Mouse (Mus musculus): ENCODE results near the gene Fstl4.
A peak's percentile ranks its signal among the peaks of the same experiment; 100 is the strongest.

The Fstl4 gene

DNA sequence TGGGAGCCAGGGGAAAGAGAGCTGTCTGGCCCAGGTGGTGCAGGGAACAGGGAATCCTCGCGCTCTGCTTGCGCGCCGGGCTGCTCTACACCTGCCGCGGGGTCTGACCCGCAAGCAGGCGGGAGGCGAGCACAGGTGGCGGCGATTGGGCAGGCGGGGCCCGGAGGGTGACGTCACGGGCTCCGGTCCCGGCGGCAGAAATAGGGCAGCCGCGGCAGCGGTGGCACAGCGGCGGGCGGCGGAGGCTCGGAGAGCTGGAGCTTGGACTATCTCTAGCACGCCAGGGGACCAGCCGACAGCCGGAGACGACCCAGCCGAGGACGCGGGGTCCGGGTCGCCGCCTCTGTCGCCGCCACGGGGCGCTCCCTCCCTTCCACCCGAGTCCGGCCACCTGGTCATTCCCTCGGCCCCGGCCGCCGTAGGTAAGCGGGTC lies at the start of gene Fstl4:
Fstl4 (plus strand) TSS at position 174 of the 433 bp plus-strand sequence.
- DNase-seq = peak; percentile 35 to 54

DNA sequence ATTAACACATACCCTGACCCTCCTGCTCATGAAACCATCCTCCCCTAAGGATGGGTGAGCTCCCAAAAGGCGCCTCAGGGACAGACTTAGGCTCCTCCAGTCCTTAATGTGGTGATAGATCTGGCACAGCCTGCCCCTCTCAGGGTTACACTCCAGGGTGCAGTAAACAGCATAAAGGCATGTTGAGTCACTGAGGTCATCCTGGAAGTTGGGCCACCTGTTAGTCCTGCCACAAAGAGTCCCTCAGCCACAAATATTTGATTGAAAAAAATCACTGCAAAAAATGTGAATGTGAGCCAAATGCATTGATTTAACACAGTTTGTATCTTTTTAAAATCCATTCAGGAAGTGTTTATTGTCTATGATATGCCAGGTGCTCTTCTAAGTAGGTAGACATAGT lies 45.9 kb upstream of the Fstl4 start:
- no peak for DNase-seq

DNA sequence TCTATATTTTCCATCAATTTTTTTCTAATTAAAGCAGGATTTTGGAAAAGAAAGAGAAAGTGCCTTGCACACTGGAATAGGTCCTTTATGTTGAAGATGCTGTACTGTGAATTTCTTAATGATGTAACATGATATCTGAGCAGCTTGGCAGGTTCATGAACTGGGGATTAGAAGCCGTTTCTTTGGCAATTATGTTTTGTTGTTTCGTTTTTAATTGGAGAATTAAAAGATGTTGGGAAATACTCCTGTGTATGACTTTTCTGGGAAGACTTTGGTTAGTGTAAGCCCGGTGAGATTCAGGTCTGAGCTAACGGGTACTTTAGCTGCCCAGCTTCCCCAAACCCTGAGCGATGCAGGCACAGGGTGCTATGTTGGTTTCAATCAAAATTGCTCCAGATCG lies 43.3 kb upstream of the Fstl4 start:
- no peak for DNase-seq

DNA sequence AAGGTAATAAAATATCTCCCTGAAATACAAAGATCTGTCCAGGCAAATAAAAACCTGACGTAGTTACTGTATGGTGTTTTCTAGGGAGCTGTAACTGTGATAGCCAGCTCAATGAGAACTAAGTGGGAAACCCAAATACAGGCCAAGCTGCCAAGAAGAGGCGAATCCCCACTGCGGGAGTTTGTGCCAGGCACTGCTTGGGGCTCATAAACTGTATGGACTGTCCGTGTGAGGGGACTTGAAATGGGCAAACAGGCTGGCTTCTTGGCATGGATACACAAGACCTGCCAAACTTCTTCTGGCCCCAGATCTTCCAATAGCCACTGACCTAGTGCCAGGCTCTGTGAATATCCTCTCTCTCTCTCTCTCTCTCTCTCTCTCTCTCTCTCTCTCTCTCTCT lies 41.7 kb upstream of the Fstl4 start:
- no peak for DNase-seq

DNA sequence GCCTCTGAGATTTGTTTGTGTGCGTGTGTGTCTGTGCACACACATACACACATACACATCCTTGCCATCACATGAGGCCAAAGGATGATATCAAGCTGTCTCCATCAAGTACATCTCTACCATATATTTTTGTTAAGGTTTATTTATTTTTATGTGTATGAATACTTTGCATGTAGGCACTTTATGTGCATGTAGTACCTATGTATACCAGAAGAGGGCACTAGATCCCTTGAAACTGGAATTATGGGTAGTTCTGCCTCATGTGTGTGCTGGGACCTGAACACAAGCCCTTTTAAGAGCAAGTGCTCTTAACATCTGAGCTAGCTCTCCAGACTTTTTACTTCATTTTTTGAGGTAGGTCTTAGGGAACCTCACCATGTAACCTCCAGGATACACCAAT lies 38.4 kb upstream of the Fstl4 start:
- DNase-seq = no peak

DNA sequence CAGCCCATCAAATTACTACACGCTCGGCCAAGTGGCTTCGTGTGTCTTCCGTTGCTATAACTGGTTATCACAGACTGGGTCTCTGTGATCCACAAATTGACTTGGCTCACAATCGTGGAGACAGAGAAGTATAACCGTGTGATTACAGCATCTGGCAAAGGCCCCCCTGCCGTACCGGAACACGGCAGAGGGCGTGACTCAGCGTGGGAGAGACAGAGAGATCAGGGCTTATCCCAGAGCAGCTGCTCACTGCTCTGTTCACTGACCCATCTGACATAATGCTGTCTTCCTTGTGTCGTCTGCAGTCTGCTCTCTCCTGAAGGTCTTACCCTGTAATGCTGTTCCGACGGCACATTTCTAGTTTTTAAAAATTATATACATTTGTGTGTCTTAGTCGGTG lies 36.0 kb upstream of the Fstl4 start:
- no peak for DNase-seq

GRCm38 (mm10) chr11:52729890-52730289 lies 34.5 kb upstream of the Fstl4 start:
- DNase-seq = no peak

DNA sequence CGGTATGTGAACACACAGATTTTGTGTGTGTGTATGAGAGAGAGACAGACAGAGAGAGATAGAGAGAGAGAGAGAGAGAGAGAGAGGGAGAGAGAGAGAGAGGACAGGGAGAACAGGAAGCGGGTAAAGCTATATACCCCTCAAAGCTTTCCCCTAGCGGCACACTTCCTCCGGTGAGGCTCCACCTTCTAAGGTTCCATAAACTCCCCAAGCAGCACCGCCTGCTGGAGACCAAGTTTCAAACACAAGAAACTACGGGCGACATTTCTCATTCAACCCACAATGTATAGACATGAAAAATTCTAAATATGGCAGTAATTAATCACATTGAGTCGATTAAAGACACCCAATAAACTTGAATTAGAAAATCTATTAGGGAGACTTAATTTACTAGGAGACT lies 32.5 kb upstream of the Fstl4 start:
- DNase-seq = no peak

GRCm38 (mm10) chr11:52734493-52735195 lies 29.8 kb upstream of the Fstl4 start:
- no peak for DNase-seq

DNA sequence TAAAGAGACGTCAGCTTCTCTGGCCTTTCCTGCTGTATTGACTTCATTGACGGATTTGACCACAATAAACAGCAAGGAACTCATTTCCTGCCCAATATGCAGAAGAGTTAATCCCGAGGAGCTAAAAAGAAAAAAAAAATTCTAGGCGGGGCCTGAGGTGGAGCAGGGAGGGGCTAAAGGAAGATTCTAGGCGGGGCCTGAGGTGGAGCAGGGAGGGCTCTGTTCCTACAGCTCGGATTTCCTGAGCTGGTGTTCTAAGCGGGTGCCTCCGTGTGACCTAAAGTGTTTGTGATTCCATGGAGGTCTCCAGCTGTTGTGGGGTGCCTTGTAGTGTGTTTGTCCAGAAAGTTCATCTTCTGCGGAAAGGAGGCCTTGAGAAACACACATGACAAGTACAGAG lies 25.2 kb upstream of the Fstl4 start:
- peak in 1 of 2 experiments; percentile 5 for DNase-seq

DNA sequence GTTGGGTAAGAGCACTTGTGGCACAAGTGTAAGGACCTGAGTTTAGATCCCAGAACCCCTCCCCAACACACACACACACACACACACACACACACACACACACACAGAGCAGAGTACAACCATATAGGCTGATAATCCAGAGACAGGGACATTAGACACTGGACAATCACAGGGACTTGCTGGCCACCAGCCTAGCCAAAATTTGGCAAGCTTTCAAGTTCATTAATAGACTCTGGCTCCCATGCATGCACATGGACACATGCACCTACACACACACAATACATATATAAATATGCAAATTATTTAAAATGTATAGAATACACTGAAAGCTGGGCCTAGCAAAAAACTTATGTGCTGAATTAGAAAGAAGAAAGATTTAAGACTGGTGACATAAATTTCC lies 24.0 kb upstream of the Fstl4 start:
- DNase-seq = no peak

GRCm38 (mm10) chr11:52743956-52744355 lies 20.5 kb upstream of the Fstl4 start:
- no peak for DNase-seq

- DNase-seq = no peak
Observed at GRCm38 (mm10) chr11:52744593-52745450, 19.6 kb upstream of the Fstl4 start.

DNA sequence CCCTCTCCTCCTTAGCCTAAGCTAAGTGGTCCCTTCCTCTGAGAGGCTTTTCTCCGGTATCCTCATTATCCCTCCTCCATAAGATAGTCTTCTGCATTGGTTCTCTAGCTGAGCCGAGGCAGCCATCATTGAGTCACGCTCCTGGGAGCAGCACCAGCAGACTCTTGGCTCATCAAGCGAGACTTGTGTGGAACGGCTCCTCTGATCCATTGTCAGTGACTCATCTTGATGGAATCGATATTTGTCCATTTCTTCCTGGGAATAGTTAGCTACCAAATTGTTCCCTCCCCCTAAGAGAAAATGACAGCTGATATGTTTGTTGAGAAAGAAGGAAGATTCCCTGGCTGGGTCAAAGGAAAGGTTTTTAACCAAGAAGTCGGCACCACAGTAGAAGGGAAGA lies 17.2 kb upstream of the Fstl4 start:
- no peak for DNase-seq

GRCm38 (mm10) chr11:52747766-52748456 lies 16.5 kb upstream of the Fstl4 start:
- no peak for DNase-seq

DNA sequence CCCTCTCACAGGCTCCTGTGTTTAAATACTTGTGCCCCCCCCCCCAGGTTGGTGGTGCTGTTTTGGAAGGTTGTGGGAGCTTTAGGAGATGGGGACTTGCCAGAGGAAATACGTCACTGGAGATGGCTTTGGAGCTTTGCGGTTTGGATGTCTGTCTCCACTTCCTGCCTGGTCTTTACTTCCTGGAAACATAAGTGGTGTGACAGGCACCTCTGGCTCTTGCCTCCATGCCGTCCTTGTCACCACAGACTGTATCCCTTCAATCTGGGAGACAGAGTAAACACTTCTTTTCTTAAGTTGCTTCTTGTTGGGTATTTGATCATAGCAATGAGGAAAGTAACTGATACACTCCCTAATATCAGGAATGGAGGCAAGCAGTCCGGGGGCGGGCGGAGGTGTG lies 14.4 kb upstream of the Fstl4 start:
- DNase-seq = no peak

DNA sequence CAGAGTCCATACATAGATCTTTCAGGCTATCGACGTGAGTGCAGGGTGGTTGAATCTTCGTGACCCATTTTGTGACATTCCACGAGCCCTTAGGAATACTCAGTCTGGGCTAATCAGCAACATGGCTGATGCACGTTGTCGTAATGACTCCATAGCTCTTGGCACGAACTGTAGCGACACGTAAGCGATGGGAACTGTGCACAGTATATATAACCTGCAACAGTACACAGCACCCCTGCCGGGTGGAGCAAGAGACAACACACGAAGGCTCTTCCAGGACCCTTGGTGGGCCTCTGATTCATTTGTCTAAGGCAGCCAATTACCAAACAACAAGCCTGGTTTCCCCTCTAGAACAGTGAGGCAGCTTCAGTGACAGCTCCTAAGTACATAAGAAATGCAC lies 11.9 kb upstream of the Fstl4 start:
- DNase-seq = no peak

DNA sequence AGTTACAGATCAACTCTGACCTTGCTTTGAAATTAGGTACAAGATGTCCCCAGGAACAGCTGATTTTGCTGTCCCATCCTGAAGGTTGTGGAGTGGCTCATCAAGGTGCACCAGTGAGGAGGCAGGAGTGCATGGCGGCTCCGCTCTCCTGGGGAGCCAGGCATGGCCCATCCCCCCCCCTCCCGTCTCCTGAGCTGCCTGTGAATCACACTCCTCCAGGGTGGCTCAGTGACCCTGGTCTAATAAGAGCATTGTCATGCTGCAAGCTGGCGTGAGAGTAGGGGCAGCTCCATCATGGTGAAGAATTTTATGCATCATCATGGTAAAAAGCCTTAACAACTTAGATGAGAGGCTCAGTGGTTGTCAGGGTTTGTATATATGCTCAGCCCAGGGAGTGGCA lies 11.2 kb upstream of the Fstl4 start:
- no peak for DNase-seq

- no peak for DNase-seq
Observed at GRCm38 (mm10) chr11:52761800-52762199, 2.6 kb upstream of the Fstl4 start.

DNA sequence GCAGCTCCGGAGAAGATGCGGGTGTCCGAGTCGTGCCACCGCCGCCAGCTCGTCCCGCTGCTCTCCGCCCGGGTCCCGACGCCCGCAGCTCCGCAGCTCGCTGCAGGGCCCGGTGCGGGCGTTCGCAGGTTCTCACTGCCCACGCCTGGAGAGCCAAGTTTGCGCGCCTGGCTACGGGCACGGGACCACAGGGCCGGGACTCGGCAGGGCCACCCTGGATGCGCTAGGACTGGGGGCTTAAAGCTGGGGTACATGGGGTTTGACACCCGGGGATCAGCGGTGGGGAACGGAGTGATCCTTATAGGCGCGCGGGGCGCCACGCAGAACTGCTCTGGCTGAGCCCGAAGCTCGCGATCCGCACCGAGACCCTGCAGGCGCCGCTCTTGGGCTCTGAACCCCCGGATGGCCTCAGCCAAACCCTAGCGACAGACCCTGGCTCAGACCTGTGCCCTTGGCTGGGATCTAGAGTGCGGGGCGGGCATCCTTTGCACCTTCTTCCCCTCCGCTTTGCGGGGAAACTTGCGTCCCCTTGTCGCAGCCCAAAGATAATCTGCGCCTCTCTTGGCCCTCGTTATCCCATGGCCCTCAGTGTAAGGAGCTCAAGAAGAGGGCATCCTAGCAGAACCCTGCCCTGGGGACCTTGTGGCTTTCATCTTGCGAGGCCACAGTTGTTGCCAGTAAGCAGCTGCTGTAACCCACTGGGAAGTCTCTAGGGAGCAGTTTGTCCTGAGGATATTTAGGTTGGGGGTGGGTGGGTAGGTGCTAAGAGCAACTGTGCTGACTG lies 652 bp downstream of the Fstl4 start:
- DNase-seq = no peak

- peak in 1 of 2 experiments; percentile 19 for DNase-seq
Observed at GRCm38 (mm10) chr11:52765678-52766254, 1.3 kb downstream of the Fstl4 start.

DNA sequence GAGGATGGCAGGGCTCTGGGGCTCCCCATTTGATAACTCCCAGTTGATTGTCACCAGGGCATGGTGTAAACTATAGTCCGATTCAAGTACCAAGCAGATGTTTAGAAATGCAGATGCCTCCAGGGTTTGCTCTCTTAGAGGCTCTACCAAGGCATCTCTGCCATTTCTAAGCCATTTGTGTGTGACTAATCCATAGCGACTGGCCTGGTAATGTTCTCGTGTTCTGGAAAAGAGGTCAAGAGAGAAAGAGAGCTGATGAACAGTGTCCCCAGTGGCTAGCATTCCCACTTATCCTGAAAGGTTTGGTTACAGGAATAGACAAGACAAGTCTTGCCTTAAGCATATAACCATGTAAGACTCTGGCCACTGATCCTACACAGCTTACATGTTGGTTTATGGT lies 3.5 kb downstream of the Fstl4 start:
- no peak for DNase-seq

All from lung, adult 18-20 months (tissue).